Mouse (Mus musculus) E14TG2a.4 (cell line): ENCODE results near the gene Pcnx3.

Experiments
- CTCF ChIP-seq: conservative IDR thresholded peaks from 2 replicates; pipeline ENCODE4 v1.5.1; 2014; ENCODE audit warnings: low read length
- NANOG ChIP-seq: IDR thresholded peaks from 2 replicates; pipeline ENCODE4 v1.6.1; 2014; ENCODE audit warnings: borderline replicate concordance, low read length, mixed read lengths

GRCm38 (mm10) chr19:5614953-5615352 is 73.8 kb downstream of the Pcnx3 start:
- TF ChIP-seq CTCF (no peak), NANOG (no peak)
